Mouse (Mus musculus): ENCODE measurements around the gene Nr2e1.

The Nr2e1 gene

GRCm38 (mm10) chr10:42587961-42588750 lies 4.7 kb upstream of the Nr2e1 start:
- no peak for DNase-seq (ENCODE audit: low spot score in 2 of 2)

GRCm38 (mm10) chr10:42585596-42586305 lies 2.3 kb upstream of the Nr2e1 start:
- DNase-seq (ENCODE audit: low spot score in 2 of 2): no peak

GRCm38 (mm10) chr10:42585156-42585555 lies 1.7 kb upstream of the Nr2e1 start:
- DNase-seq (ENCODE audit: low spot score in 2 of 2): no peak

GRCm38 (mm10) chr10:42584436-42584983 lies 1.1 kb upstream of the Nr2e1 start:
- DNase-seq (ENCODE audit: low spot score in 2 of 2): no peak

- DNase-seq (ENCODE audit: low spot score in 2 of 2): no peak
Observed at GRCm38 (mm10) chr10:42583902-42584435, 537 bp upstream of the Nr2e1 start.

GRCm38 (mm10) chr10:42582566-42583110 lies 794 bp downstream of the Nr2e1 start:
- DNase-seq (ENCODE audit: low spot score in 2 of 2): no peak

GRCm38 (mm10) chr10:42581694-42582565 lies 1.5 kb downstream of the Nr2e1 start:
- no peak for DNase-seq (ENCODE audit: low spot score in 2 of 2)

GRCm38 (mm10) chr10:42580951-42581277 lies 2.5 kb downstream of the Nr2e1 start:
- DNase-seq (ENCODE audit: low spot score in 2 of 2): no peak

GRCm38 (mm10) chr10:42580131-42580950 lies 3.1 kb downstream of the Nr2e1 start:
- DNase-seq (ENCODE audit: low spot score in 2 of 2): no peak

- no peak for DNase-seq (ENCODE audit: low spot score in 2 of 2)
Observed at GRCm38 (mm10) chr10:42579475-42580130, 3.8 kb downstream of the Nr2e1 start.

- DNase-seq (ENCODE audit: low spot score in 2 of 2): no peak
Observed at GRCm38 (mm10) chr10:42578698-42579474, 4.5 kb downstream of the Nr2e1 start.

- DNase-seq (ENCODE audit: low spot score in 2 of 2): no peak
Observed at GRCm38 (mm10) chr10:42578281-42578675, 5.2 kb downstream of the Nr2e1 start.

GRCm38 (mm10) chr10:42577525-42578280 lies 5.7 kb downstream of the Nr2e1 start:
- no peak for DNase-seq (ENCODE audit: low spot score in 2 of 2)

- no peak for DNase-seq (ENCODE audit: low spot score in 2 of 2)
Observed at GRCm38 (mm10) chr10:42574639-42575038, 8.8 kb downstream of the Nr2e1 start.

- DNase-seq (ENCODE audit: low spot score in 2 of 2): no peak
Observed at GRCm38 (mm10) chr10:42572971-42573370, 10.5 kb downstream of the Nr2e1 start.

GRCm38 (mm10) chr10:42572567-42572966 lies 10.9 kb downstream of the Nr2e1 start:
- DNase-seq (ENCODE audit: low spot score in 2 of 2): no peak

- peak in 1 of 2 experiments; percentile 42 for DNase-seq (ENCODE audit: low spot score in 2 of 2)
Observed at GRCm38 (mm10) chr10:42562272-42562671, 21.2 kb downstream of the Nr2e1 start.

GRCm38 (mm10) chr10:42559581-42560200 lies 23.7 kb downstream of the Nr2e1 start:
- DNase-seq (ENCODE audit: low spot score in 2 of 2): no peak

All from spleen, postnatal 10 days (tissue).